Mouse (Mus musculus) lung, adult 2 months (tissue): Measurements from ENCODE around the gene Pla2r1. TPM values are rescaled to one million over a fixed set of nuclear protein-coding genes. Genes with fewer than 3 reads are reported as not detected.

Experiments
- DNase-seq: peaks from one replicate; pipeline ENCODE4 v3.0.0; 2022
- H3K4me1 ChIP-seq: fragments of 200-500 bp; 2 replicates; pipeline ENCODE4 v1.6.1; 2011; ENCODE audit warnings: low read length; ENCODE audit not compliant: control insufficient read depth, insufficient read depth
- H3K4me3 ChIP-seq: fragments of 200-500 bp; replicated peaks from 2 replicates; pipeline ENCODE3; 2011; ENCODE audit warnings: low read depth, mild to moderate bottlenecking, control low read depth, low read length; ENCODE audit errors: extremely low read depth
- CTCF ChIP-seq: fragments of 200-500 bp; IDR thresholded peaks from 2 replicates; pipeline ENCODE4 v1.5.1; 2011; ENCODE audit warnings: mild to moderate bottlenecking, low read length, control low read depth; ENCODE audit not compliant: insufficient read depth
- POLR2A ChIP-seq: fragments of 200-500 bp; IDR thresholded peaks from 2 replicates; pipeline ENCODE4 v1.6.1; 2011; ENCODE audit warnings: low read depth, mild to moderate bottlenecking, control low read depth, low read length, borderline replicate concordance; ENCODE audit errors: extremely low read depth
- WGBS: fragments of 180-500 bp; shearing (Covaris S2); methylation state at CpG from one replicate; pipeline ENCODE4 v1.1.7; 2018; 5-methylcytosine and 5-hydroxymethylcytosine counted together
- polyA plus RNA-seq: library from polyadenylated mRNA; depleted of rRNA; stranded (reverse); fragments of >200 nt; gene quantifications from 2 replicates; pipeline ENCODE4 v1.2.3, GENCODE M21; 2012

The Pla2r1 gene
- polyA plus RNA-seq, 1 experiment, result 14.1 TPM

- TF ChIP-seq CTCF, result no peak
- TF ChIP-seq POLR2A, result no peak
- no peak for DNase-seq
- H3K4me1 ChIP-seq, result no peaks in the 10 kb centered on the region
- 69% methylated on average over 11 of the region's 11 CpGs for WGBS
- H3K4me3 ChIP-seq, result no peak overlapping the region
Measured at GRCm38 (mm10) chr2:60409989-60410763, 142.9 kb downstream of the Pla2r1 start.

GRCm38 (mm10) chr2:60409194-60409593 lies 143.9 kb downstream of the Pla2r1 start:
- no peak for TF ChIP-seq POLR2A
- no peak for TF ChIP-seq CTCF
- H3K4me1 ChIP-seq, result no peaks in the 10 kb centered on the region
- DNase-seq, result no peak
- 74% methylated on average over 6 of the region's 6 CpGs for WGBS
- no peak overlapping the region for H3K4me3 ChIP-seq

- no peak for TF ChIP-seq POLR2A
- no peak for TF ChIP-seq CTCF
- Histone ChIP-seq H3K4me3 (no peak overlapping the region), H3K4me1 (no peaks in the 10 kb centered on the region)
- DNase-seq, result no peak
- 82% methylated on average over 2 of the region's 2 CpGs for WGBS
Measured at GRCm38 (mm10) chr2:60407387-60407786, 145.7 kb downstream of the Pla2r1 start.

DNA sequence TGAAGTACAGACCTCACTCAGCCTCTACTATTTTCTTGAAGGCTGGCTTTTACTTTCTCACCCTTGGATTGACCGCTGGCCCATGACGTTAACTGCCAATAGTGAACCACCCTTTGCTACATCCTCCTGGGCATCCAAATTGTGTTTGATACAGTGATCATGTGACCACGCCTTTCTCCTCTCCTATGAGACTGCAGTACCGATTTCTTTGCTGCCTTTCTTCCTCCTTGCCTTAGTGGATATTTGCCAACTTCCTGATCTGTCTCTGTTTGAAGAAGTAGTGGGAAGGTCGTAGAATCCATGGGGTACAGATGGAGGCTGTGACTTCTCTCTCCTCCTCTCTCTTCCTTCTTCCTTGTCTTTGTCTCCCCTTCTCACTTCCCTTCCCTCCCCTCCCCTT lies 147.7 kb downstream of the Pla2r1 start:
- no peaks in the 10 kb centered on the region for H3K4me1 ChIP-seq
- WGBS, result 68% methylated on average over 5 of the region's 5 CpGs
- no peak overlapping the region for H3K4me3 ChIP-seq
- TF ChIP-seq POLR2A, result no peak
- no peak for TF ChIP-seq CTCF
- no peak for DNase-seq

DNA sequence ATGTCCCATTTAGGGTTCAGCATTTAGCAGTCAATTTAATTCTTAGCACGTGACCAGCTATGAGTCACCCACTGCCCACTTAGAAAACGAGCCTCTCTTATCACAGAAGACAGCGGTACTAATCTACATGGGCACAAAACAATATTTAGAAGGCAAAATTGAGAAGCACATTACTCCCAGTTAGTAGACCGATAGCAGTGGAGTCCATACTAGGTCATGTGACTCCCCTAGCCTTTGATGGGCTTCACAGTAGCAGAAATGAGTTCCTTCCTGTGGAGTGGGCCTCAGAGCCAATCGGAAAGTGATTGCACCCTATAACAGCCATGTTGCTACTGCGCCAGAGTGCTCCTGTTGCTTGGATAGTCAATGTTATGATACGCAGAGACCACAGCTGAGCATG lies 148.3 kb downstream of the Pla2r1 start:
- Histone ChIP-seq H3K4me1 (no peaks in the 10 kb centered on the region), H3K4me3 (no peak overlapping the region)
- TF ChIP-seq POLR2A (no peak), CTCF (no peak)
- WGBS, result 87% methylated on average over 7 of the region's 7 CpGs
- DNase-seq, result no peak

DNA sequence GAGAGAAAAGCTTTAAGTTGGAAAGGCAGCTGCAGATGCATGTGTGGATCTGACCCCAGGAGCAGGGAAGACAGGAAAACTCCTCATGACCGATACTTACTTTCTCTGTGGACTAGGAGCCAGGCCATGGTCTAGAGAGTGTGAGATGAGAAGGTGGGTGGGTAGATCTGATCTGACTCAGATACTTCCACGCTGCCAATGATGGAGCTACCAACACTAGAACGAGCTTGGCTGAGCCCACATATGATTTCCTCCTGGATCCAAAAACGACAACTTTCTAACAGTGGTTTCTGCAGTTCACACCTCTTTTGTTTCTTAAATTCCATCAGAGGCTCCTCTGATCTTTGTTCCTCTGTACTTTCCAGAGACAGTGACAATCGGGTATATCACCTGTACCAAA lies 151.4 kb downstream of the Pla2r1 start:
- H3K4me1 ChIP-seq, result no peaks in the 10 kb centered on the region
- TF ChIP-seq CTCF (no peak), POLR2A (no peak)
- no peak overlapping the region for H3K4me3 ChIP-seq
- WGBS, result 45% methylated on average over 5 of the region's 5 CpGs
- no peak for DNase-seq

GRCm38 (mm10) chr2:60393786-60394185 lies 159.3 kb downstream of the Pla2r1 start:
- DNase-seq, result no peak
- no peak for TF ChIP-seq CTCF
- no peak for TF ChIP-seq POLR2A
- no peak overlapping the region for H3K4me3 ChIP-seq
- H3K4me1 ChIP-seq, result no peaks in the 10 kb centered on the region
- 43% methylated on average over 6 of the region's 6 CpGs for WGBS

GRCm38 (mm10) chr2:60392286-60392685 lies 160.8 kb downstream of the Pla2r1 start:
- DNase-seq, result no peak
- WGBS, result 42% methylated on average over 4 of the region's 4 CpGs
- Histone ChIP-seq H3K4me1 (no peaks in the 10 kb centered on the region), H3K4me3 (no peak overlapping the region)
- TF ChIP-seq POLR2A (no peak), CTCF (no peak)

GRCm38 (mm10) chr2:60387363-60387762 lies 165.7 kb downstream of the Pla2r1 start:
- 64% methylated on average over 3 of the region's 3 CpGs for WGBS
- 0 out of 2 replicates have a peak, but pooled peaks cover 3% of the 10 kb centered on the region for H3K4me1 ChIP-seq
- H3K4me3 ChIP-seq, result no peak overlapping the region
- no peak for DNase-seq
- TF ChIP-seq CTCF (no peak), POLR2A (no peak)

DNA sequence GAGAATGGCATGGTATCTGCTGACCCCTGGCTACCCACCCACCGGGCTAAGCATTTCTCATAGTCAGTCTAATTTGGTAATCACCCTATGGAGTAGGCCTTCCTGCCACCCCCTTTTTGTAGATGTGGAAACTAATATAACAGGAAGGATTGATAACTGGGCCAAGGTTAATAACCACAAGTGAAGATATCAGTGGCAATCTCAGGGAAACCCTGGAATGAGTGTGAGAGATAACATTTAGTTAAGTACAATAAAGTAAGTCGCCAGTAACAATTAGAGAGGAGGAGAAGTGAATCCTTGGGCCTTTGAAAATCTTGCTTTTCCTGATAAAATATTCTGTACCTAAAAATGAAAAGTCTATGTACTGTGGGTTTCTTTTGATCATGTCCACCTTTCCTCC lies 166.3 kb downstream of the Pla2r1 start:
- TF ChIP-seq POLR2A (no peak), CTCF (no peak)
- 81% methylated on average over 2 of the region's 2 CpGs for WGBS
- H3K4me1 ChIP-seq, result 0 out of 2 replicates have a peak, but pooled peaks cover 3% of the 10 kb centered on the region

DNA sequence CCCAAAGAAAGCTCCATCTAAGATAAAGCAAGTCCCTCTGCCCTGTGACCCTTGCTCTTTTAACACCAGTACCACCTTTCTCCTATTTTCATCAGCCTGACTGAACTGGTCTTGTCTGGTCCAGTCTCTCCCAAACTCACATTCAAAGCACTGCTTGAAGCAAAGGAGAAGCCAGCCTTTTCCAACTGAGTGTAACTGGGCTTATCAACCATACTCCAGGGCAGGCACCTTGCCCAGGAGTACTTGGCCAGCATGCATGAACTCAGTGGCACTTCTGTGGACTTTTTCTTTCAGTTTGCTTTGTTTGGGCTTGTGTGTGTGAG lies 168.4 kb downstream of the Pla2r1 start:
- no peak for TF ChIP-seq CTCF
- no peak for TF ChIP-seq POLR2A
- Histone ChIP-seq H3K4me3 (no peak overlapping the region), H3K4me1 (0 out of 2 replicates have a peak, but pooled peaks cover 3% of the 10 kb centered on the region)
- peak; percentile 66 for DNase-seq

More for the DNA sequence above, 166.3 kb downstream of the Pla2r1 start:
- DNase-seq, result no peak
- no peak overlapping the region for H3K4me3 ChIP-seq
